Mouse (Mus musculus) kidney, postnatal 25 days (tissue): ENCODE data around the gene Ppp2r5c.
A peak's percentile ranks its signal among the peaks of the same experiment; 100 is the strongest.

Source experiments
- DNase-seq, 2 experiments: peaks; one replicate each; pipeline ENCODE4 v3.0.0; 2021; ENCODE audit warnings: mixed read lengths in 2 of 2

Ppp2r5c gene

DNA sequence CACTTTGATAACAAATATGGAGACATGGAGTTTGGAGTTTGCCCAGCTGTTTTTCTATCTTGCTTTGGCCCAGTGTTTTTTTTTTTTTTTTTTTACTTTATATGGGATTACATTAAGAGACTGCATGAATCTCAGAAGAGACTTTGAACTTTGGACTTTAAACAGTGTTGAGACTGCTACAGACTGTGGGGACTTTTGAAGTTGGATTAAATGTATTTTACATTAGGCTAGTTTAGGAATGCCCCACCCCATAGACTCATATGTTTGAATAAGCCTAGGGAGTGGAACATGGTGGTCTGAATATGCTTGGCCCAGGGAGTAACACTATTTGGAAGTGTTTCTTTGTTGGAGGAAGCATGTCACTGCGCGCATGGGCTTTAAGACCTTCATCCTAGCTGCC is 4.7 kb upstream of the Ppp2r5c start:
- DNase-seq: no peak

GRCm38 (mm10) chr12:110444530-110444929 is 2.4 kb upstream of the Ppp2r5c start:
- no peak for DNase-seq

GRCm38 (mm10) chr12:110445775-110446174 is 1.1 kb upstream of the Ppp2r5c start:
- DNase-seq: no peak

- DNase-seq: peak; percentile 53 to 73
Observed at GRCm38 (mm10) chr12:110447306-110447705, 386 bp downstream of the Ppp2r5c start.

DNA sequence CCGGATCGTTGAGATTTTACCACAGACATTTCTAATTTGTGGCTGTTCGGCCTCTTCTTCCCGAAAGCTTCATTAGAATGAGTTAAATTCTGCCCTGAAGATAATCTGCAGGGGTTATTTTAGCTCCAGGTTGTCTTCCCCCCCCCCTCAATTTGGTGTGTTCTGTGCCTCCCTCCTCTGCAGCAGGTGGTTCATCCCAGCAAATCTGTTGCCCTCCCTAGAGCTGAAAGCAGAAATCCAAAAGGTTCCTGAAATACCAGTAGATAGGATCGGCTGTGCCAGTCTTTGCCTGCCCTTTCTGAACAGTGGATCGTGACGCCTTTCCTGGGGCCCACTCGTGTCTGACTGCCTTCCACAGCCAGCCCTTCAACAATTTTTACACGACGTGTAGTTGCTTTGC is 1.8 kb downstream of the Ppp2r5c start:
- no peak for DNase-seq

DNA sequence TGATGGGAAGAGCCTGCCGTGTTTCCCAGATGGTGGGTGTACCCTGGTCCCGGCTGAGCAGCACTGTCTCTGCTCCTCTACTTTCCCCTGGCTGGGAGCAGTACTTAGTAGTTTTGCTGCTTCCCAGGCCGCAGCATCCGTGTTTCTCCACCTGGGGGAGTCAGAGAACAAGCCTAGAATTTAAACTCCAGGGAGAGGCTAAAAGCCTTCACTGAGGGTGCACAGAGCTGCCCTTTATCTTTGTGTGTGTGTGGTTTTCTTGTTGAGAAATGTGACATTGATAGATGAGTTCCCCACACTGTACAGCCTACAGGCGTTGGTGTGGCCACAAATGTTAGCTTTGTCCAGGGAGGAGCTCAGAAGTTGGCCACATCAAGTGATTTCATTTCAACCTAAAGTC is 7.3 kb downstream of the Ppp2r5c start:
- peak; percentile 73 for DNase-seq

DNA sequence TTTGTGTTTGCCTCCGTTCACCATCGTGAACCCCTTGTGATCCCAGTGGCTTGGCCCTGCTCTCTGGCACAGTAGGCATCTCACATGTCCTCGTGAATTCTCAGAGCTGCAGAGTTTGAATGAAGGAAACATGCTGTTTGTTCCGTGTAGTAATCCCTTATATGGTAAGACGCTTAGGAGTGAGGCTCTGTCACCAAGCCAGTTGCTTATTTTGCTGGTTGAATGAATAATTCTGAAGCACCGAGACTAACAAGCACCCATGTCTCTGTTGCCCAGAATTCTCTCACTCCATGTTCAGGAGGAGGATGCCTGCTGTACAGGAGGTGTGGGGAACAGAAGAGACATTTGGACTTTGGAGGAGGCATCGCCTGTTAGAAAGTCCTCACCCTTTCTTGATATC is 9.1 kb downstream of the Ppp2r5c start:
- no peak for DNase-seq

- no peak for DNase-seq
Observed at GRCm38 (mm10) chr12:110458667-110459066, 11.7 kb downstream of the Ppp2r5c start.

GRCm38 (mm10) chr12:110460418-110461300 is 13.7 kb downstream of the Ppp2r5c start:
- peak; percentile 85 to 93 for DNase-seq

DNA sequence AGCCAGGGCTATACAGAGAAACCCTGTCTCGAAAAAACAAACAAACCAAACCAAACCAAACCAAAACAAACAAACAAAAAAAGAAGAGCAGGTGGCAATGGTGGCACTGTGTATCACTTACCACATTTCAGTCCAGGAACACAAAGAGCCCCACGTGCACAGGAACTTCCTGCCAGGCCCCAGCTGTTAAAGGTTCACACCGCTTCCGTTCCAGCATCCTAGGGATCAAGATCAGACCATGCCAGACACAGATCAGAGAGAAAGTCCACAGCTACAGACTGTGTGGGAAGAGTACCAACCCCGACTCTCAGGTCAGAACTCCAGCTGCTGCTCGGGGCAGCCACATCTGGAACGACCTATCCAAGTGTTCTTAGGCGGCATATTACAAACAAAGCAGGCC is 16.8 kb downstream of the Ppp2r5c start:
- no peak for DNase-seq

DNA sequence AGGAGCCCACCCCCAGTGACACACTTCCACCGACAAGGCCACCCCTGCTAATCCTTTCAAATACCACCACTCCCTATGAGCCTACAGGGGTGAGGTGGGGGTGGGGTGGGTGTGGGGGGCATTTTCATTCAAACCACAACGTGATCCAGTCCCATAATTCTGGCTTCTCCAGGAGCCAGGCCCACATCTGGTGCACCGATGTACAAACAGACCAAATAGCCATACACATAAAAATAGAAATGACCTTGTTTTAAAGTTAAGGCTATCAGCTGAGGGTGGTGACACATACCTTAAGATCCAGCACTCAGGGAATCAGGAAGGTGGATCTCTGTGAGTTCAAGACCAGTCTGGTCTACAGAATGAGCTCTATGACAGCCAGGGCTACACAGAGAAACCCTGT is 24.5 kb downstream of the Ppp2r5c start:
- no peak for DNase-seq

DNA sequence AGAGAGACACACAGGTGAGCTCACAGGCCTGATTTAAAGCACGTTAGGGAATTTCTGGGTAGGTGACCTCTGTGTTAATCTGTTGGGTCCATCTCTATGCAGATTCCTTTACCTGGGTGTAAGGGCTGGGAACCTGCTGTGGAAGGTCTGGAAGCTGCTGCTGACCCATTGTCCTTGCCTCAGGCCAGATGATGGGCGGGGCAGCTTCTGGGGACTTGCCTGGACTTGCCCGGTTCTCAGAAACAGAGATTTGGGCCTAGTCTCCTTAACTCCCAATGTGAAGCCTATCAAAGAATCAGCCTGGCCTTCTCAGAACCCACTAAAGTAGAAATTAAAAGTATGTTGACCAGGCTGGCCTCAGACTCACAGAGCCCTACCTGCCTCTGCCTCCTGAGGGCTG is 25.3 kb downstream of the Ppp2r5c start:
- no peak for DNase-seq

DNA sequence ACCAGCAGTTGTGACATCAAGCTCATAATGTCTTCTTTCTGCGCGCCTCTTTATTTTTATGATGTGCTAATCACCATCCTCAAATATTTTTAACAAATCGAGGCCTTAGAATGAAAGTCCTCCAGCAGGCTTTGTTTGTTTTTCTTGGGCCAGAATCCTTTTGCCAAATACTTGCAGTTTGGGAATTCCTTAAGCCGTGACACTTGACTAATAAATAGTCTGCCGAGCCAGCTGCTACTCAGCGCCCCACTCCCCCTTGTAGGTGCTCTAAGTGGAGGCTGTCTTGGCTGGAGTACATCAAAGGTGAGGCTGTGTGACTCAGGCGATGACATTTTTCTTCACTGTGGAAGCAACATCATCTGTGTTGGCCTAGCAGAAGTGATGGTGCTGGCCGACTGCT is 27.6 kb downstream of the Ppp2r5c start:
- DNase-seq: no peak

- no peak for DNase-seq
Observed at GRCm38 (mm10) chr12:110476561-110476960, 29.6 kb downstream of the Ppp2r5c start.

GRCm38 (mm10) chr12:110477906-110478305 is 31.0 kb downstream of the Ppp2r5c start:
- DNase-seq: no peak

DNA sequence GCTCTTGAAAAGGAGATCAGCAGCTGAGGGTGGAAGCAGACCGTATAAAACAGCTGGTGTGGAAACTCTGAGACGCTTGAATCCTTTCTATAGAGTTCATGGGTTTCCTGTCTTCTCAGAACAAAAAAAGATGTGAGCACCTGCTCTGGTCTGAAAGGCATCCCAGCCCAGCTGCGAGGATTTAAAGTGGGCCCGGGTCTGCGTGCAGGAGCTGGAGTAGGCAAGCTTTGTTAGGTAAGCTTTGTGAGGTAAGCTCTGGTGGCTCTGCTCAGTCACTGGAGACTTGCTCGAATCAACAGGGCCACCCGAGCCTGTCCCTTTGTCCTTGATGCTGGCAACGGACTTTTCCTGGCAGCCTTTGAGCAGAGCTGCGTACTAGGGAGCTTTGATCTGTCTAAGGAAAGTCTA is 31.7 kb downstream of the Ppp2r5c start:
- DNase-seq: no peak

GRCm38 (mm10) chr12:110479268-110479667 is 32.3 kb downstream of the Ppp2r5c start:
- no peak for DNase-seq

GRCm38 (mm10) chr12:110480701-110481100 is 33.8 kb downstream of the Ppp2r5c start:
- no peak for DNase-seq

GRCm38 (mm10) chr12:110483761-110484160 is 36.8 kb downstream of the Ppp2r5c start:
- no peak for DNase-seq

DNA sequence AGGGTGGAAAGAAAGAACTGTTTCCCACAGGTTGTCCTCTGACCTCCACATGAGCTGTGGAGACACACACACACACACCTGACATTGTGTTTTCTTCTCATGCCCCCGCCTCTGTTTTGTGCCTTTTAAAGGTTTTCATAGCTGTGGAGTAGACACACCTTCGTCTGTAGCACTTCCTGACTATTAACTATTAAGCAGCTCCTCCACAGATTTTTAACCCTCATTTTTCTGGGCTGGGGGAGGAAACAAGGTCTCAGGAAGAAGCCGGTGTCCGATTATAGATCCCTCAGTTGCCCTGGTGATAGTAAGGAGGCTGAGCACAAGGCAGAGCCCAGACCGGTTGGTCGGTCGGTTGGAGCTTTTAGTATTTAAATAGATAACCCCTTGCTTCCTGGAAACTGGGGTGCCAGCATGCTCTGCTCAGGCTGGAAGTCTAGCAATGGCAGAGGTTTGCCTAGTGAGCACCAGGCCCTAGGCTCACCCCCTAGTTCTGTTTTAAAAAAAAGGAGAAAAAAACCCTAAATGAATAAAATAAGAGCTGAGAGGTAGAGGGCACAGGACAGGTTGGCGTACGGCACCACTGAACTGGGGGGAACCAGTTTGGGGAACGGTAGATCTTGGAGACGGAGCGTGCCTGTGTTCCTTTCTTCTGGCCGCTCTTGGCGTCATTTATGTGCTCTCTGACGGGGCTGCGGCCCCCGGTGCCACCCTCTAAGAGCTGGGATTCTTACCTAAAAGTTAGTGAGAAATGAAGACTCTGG is 38.1 kb downstream of the Ppp2r5c start:
- DNase-seq: no peak

GRCm38 (mm10) chr12:110485585-110486331 is 38.8 kb downstream of the Ppp2r5c start:
- peak; percentile 88 to 95 for DNase-seq

DNA sequence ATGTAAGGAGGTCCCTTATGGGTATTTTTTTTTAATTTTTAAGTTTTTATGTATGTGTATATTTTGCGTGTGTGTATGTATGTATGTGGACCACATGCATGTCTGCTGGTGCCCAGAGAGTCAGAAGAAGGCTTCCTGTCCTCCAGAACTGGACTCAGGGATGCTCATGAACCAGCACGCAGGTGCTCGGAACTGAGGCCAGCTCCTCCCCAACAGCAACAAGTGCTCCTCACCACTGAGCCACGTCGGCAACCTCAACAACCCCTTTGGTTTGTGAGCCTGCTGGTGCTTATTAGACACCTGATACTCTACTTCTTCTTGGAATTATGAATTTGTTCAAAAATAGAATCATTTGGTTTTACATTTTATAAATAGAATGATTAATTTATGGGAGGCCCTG is 39.9 kb downstream of the Ppp2r5c start:
- no peak for DNase-seq

DNA sequence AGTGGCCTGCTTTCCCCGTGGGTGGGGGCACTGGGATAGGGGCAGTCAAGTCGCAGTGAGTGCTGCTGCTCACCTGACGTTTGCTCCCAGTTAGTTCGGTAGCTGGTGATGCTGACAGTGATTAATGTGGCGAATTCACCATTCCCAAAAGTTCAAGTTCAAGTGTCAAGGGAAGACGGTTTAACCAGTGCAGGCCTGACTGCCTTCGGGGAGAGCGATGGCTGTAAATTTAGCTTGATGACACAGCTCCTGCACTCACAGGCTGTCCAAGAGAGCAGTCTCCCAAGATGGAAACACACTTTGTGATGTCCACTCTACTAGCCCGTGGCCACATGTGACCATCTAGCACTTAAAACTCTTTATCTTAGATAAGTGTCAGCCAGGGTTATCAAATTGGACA is 41.1 kb downstream of the Ppp2r5c start:
- DNase-seq: no peak
